In the genomic region with DNA sequence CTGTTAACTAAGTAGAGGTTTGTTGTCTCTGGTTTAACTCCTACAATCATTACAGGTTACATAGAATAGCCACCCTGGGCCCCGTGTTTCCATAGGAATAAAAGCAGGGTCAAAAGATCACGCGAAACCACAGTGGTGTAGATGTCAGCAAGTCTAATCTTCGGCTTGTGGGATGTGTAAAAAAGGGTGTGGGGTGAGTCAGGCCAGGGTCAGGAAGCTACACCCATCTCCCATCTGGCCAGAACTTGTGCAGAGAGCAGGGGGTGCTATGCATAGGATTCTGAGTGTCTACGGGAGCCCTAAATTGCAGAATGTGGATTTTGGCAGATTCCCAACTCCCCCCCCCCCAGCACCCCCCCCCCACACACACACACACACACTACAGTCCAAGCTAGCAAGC, we compare ENCODE assay signal across 13 mouse cellular contexts. TPM values are rescaled to one million over a fixed set of nuclear protein-coding genes. Genes with fewer than 3 reads are reported as not detected.
DNase-seq lines count a peak whose midpoint lies in the region; ATAC-seq and TF ChIP-seq lines count a peak whose summit lies in the region.
"Had no signal": no experiment of that assay in that cellular context is flagged by ENCODE, and none has a peak within 500 bp of the region (broad histone marks: within the 10 kb centered on the region; RNA-seq: fewer than 3 reads in every experiment).

No protein-coding gene starts in this region.

- H3K4me2 ChIP-seq in hindbrain, embryonic 14.5 days (replicated peaks) = 0 out of 2 replicates have a peak overlapping the region, but pooled peaks have one; percentile 21
- no peak overlapping the region for H3K4me2 ChIP-seq in hindbrain, postnatal 0 days (ENCODE audit: low read depth, low read length)
- H3K4me2 ChIP-seq in lung, embryonic 16.5 days (ENCODE audit: low read depth, low read length) = peak overlapping the region; percentile 18; the same call in 1 of the 2 replicates
- H3K4me2 ChIP-seq in heart, embryonic 12.5 days = peak overlapping the region; percentile 48

- H3K9me3 ChIP-seq in hindbrain, embryonic 14.5 days (ENCODE audit: control insufficient read depth, low read length) = no peaks in the 10 kb centered on the region
- no peaks in the 10 kb centered on the region for H3K9me3 ChIP-seq in hindbrain, postnatal 0 days (ENCODE audit: low read length)
- H3K9me3 ChIP-seq in lung, embryonic 16.5 days (ENCODE audit: control insufficient read depth, low read length) = no peaks in the 10 kb centered on the region
- H3K9me3 ChIP-seq in heart, embryonic 12.5 days (replicated peaks) = no peaks in the 10 kb centered on the region

- 61% methylated on average over 5 of the region's 5 CpGs for WGBS in hindbrain, embryonic 14.5 days
- 54% methylated on average over 5 of the region's 5 CpGs for WGBS in hindbrain, postnatal 0 days
- 36% methylated on average over 5 of the region's 5 CpGs for WGBS in lung, embryonic 16.5 days
- 39% methylated on average over 5 of the region's 5 CpGs for WGBS in heart, embryonic 12.5 days
- WGBS in macrophage (ENCODE audit: missing documents) = 69% methylated on average over 4 of the region's 5 CpGs
- 67% methylated on average over 5 of the region's 5 CpGs for WGBS in cerebellum, adult 2 months

- no peak for TF ChIP-seq POLR2A in cerebellum, adult 2 months (IDR thresholded peaks at IDR 0.05; ENCODE audit: borderline replicate concordance, insufficient read depth, low read length)

- no peak overlapping the region for H3K9ac ChIP-seq in hindbrain, embryonic 14.5 days
- no peak overlapping the region for H3K9ac ChIP-seq in hindbrain, postnatal 0 days (replicated peaks; ENCODE audit: low read length)
- no peak overlapping the region for H3K9ac ChIP-seq in lung, embryonic 16.5 days (ENCODE audit: low read length)
- H3K9ac ChIP-seq in heart, embryonic 12.5 days = no peak overlapping the region

- H3K4me1 ChIP-seq in hindbrain, embryonic 14.5 days (replicated peaks; ENCODE audit: control insufficient read depth, insufficient read depth, low read length) = peaks cover 6% of the 10 kb centered on the region; the same call in 1 of the 2 replicates
- no peaks in the 10 kb centered on the region for H3K4me1 ChIP-seq in hindbrain, postnatal 0 days (ENCODE audit: insufficient read depth, low read length)
- H3K4me1 ChIP-seq in lung, embryonic 16.5 days (replicated peaks; ENCODE audit: control insufficient read depth, insufficient read depth, low read length) = no peaks in the 10 kb centered on the region
- H3K4me1 ChIP-seq in heart, embryonic 12.5 days (replicated peaks) = peaks cover 26% of the 10 kb centered on the region
- peaks cover 4% of the 10 kb centered on the region for H3K4me1 ChIP-seq in cerebellum, adult 2 months (ENCODE audit: control insufficient read depth, insufficient read depth, low read length)

- H3K4me3 ChIP-seq in hindbrain, embryonic 14.5 days (replicated peaks; ENCODE audit: low read length) = no peak overlapping the region
- H3K4me3 ChIP-seq in hindbrain, postnatal 0 days (ENCODE audit: low read length) = no peak overlapping the region
- no peak overlapping the region; the same call in 1 of the 2 replicates for H3K4me3 ChIP-seq in lung, embryonic 16.5 days (ENCODE audit: low read length)
- no peak overlapping the region for H3K4me3 ChIP-seq in heart, embryonic 12.5 days
- no peak overlapping the region for H3K4me3 ChIP-seq in macrophage (ENCODE audit: inconsistent target)
- no peak overlapping the region for H3K4me3 ChIP-seq in cerebellum, adult 2 months (replicated peaks; ENCODE audit: insufficient read depth, low read depth, low read length)
- H3K4me3 ChIP-seq: myocyte had no signal

- H3K27me3 ChIP-seq in hindbrain, embryonic 14.5 days (ENCODE audit: control insufficient read depth, insufficient read depth, low read length) = no peaks in the 10 kb centered on the region
- H3K27me3 ChIP-seq in hindbrain, postnatal 0 days (ENCODE audit: insufficient read depth, low read length) = no peaks in the 10 kb centered on the region
- no peaks in the 10 kb centered on the region for H3K27me3 ChIP-seq in lung, embryonic 16.5 days (ENCODE audit: control insufficient read depth, insufficient read depth, low read depth, low read length)
- H3K27me3 ChIP-seq in heart, embryonic 12.5 days (replicated peaks) = no peaks in the 10 kb centered on the region
- no peaks in the 10 kb centered on the region for H3K27me3 ChIP-seq in cerebellum, adult 2 months (ENCODE audit: control insufficient read depth, insufficient read depth, low read length)

- H3K27ac ChIP-seq in hindbrain, embryonic 14.5 days = no peak overlapping the region
- no peak overlapping the region for H3K27ac ChIP-seq in hindbrain, postnatal 0 days
- no peak overlapping the region for H3K27ac ChIP-seq in lung, embryonic 16.5 days (ENCODE audit: low read length)
- H3K27ac ChIP-seq in heart, embryonic 12.5 days (ENCODE audit: poor library complexity, severe bottlenecking) = no peak overlapping the region; the same call in 1 of the 2 replicates
- H3K27ac ChIP-seq in macrophage = peak overlapping the region; percentile 85
- H3K27ac ChIP-seq in cerebellum, adult 2 months (ENCODE audit: insufficient read depth, low read length) = no peak overlapping the region

- no peak for DNase-seq in hindbrain, embryonic 14.5 days (ENCODE audit: low spot score)
- DNase-seq in hindbrain, postnatal 0 days (ENCODE audit: low spot score) = no peak
- no peak for DNase-seq in lung, postnatal 10 days
- no peak for DNase-seq in cerebellum, adult 2 months
- DNase-seq: cerebellum, adult 18-20 months; liver; right cerebral cortex, postnatal 14 days; thymus, postnatal 14 days had no signal

- no peaks in the 10 kb centered on the region for H3K36me3 ChIP-seq in hindbrain, embryonic 14.5 days (replicated peaks; ENCODE audit: control insufficient read depth, insufficient read depth)
- H3K36me3 ChIP-seq in hindbrain, postnatal 0 days (ENCODE audit: insufficient read depth, low read length) = no peaks in the 10 kb centered on the region
- H3K36me3 ChIP-seq in lung, embryonic 16.5 days (ENCODE audit: control insufficient read depth, insufficient read depth, low read length) = no peaks in the 10 kb centered on the region
- H3K36me3 ChIP-seq in heart, embryonic 12.5 days = no peaks in the 10 kb centered on the region
- no peaks in the 10 kb centered on the region for H3K36me3 ChIP-seq in macrophage (ENCODE audit: inconsistent target)

- ATAC-seq in hindbrain, embryonic 14.5 days (ENCODE audit: low FRiP score) = no peak
- ATAC-seq in hindbrain, postnatal 0 days = no peak
- no peak for ATAC-seq in lung, embryonic 16.5 days (ENCODE audit: low read depth)
- ATAC-seq in heart, embryonic 12.5 days (ENCODE audit: insufficient number of reproducible peaks, low FRiP score) = peak; percentile 67; the same call in 1 of the 2 replicates
- ATAC-seq: activated CD4-positive, CD25-positive, alpha-beta regulatory T cell, adult 4 months had no signal

- TF ChIP-seq CTCF in hindbrain, postnatal 0 days (IDR thresholded peaks at IDR 0.05; ENCODE audit: low read depth) = no peak
- TF ChIP-seq CTCF in cerebellum, adult 2 months (IDR thresholded peaks at IDR 0.05; ENCODE audit: borderline replicate concordance, insufficient read depth, low read depth, low read length) = no peak

- peaks cover 56% of the 10 kb centered on the region for H3K79me2 ChIP-seq in macrophage (ENCODE audit: inconsistent target)

RNA-seq across cellular contexts. Expression of gene Rasgrp3, which starts 2.5 kb away (rescaled TPM):
- 7.2 and 8.6 TPM in 2 replicates for polyA plus RNA-seq in hindbrain, embryonic 14.5 days (2014; fragmentation: Nextera tagmentation; extraction: Ambion mirVana)
- total RNA-seq in hindbrain, postnatal 0 days (2014; rRNA removed) = 2.1 and 3.3 TPM in 2 replicates
- polyA plus RNA-seq in hindbrain, postnatal 0 days (2015; fragmentation: Nextera tagmentation; extraction: Ambion mirVana) = 5.1 and 5.9 TPM in 2 replicates
- 31.4 and 34.3 TPM in 2 replicates for polyA plus RNA-seq in lung, embryonic 16.5 days (2015; fragmentation: Nextera tagmentation; extraction: Ambion mirVana)
- polyA plus RNA-seq in heart, embryonic 12.5 days (2016; fragmentation: Nextera tagmentation; extraction: Ambion mirVana) = 16.7 and 17.1 TPM in 2 replicates
- total RNA-seq in macrophage (2018; cell fraction: chromatin; rRNA removed) = 10 to 100 TPM in 10 of 26 experiments, 1 to 10 TPM in 13, under 1 TPM in 3; 0.28 to 56.1 (median 3.7) TPM
- 10 to 100 TPM in 11 of 26 experiments, 1 to 10 TPM in 14, under 1 TPM in 1; 0.82 to 22.1 (median 5.2) TPM for total RNA-seq in macrophage (2018; cell fraction: cytosol; rRNA removed)
- total RNA-seq in macrophage (2018; cell fraction: nucleus; rRNA removed) = 10 to 100 TPM in 8 of 26 experiments, 1 to 10 TPM in 15, under 1 TPM in 3; 0.52 to 32.4 (median 6.2) TPM
- polyA plus RNA-seq in macrophage (2018) = 7.1 to 11.4 TPM (median 9.7 TPM) in 3 replicates
- polyA plus RNA-seq in cerebellum, adult 2 months (2012; rRNA removed) = 12.9 and 15.6 TPM in 2 replicates
